In genomic region chr1:38856196-38856595, GRCm38 (mm10) we compare ENCODE assay signal across 10 mouse cellular contexts. TPM values are rescaled to one million over a fixed set of nuclear protein-coding genes. Genes with fewer than 3 reads are reported as not detected.
DNase-seq lines count a peak whose midpoint lies in the region; ATAC-seq and TF ChIP-seq lines count a peak whose summit lies in the region.
"Had no signal": no experiment of that assay in that cellular context is flagged by ENCODE, and none has a peak within 500 bp of the region (broad histone marks: within the 10 kb centered on the region; RNA-seq: fewer than 3 reads in every experiment).

No protein-coding gene starts in this region.

- H3K27ac ChIP-seq in hindbrain, embryonic 11.5 days (ENCODE audit: low read depth, low read length), result no peak overlapping the region
- H3K27ac ChIP-seq in hindbrain, embryonic 12.5 days, result no peak overlapping the region
- H3K27ac ChIP-seq in CH12.LX (ENCODE audit: insufficient read depth, low read depth), result no peak overlapping the region
- no peak overlapping the region for H3K27ac ChIP-seq in bone marrow macrophage, adult 2 months (ENCODE audit: insufficient read depth, low read depth, low read length)
- H3K27ac ChIP-seq in embryonic fibroblast, embryonic 13.5 days (ENCODE audit: insufficient read depth, low read length), result no peak overlapping the region
- H3K27ac ChIP-seq in neural tube, embryonic 13.5 days (replicated peaks), result no peak overlapping the region
- H3K27ac ChIP-seq: embryonic facial prominence, embryonic 15.5 days; liver, embryonic 15.5 days had no signal

- H3K9me3 ChIP-seq in hindbrain, embryonic 11.5 days (ENCODE audit: control insufficient read depth, low read length), result no peaks in the 10 kb centered on the region
- H3K9me3 ChIP-seq in hindbrain, embryonic 12.5 days (replicated peaks), result no peaks in the 10 kb centered on the region
- no peaks in the 10 kb centered on the region for H3K9me3 ChIP-seq in CH12.LX (replicated peaks; ENCODE audit: low read length)
- H3K9me3 ChIP-seq in neural tube, embryonic 13.5 days, result no peaks in the 10 kb centered on the region
- H3K9me3 ChIP-seq: embryonic facial prominence, embryonic 15.5 days; liver, embryonic 15.5 days had no signal

- H3K4me2 ChIP-seq in hindbrain, embryonic 11.5 days (replicated peaks; ENCODE audit: low read depth, low read length), result no peak overlapping the region
- no peak overlapping the region for H3K4me2 ChIP-seq in hindbrain, embryonic 12.5 days (replicated peaks)
- no peak overlapping the region for H3K4me2 ChIP-seq in CH12.LX (ENCODE audit: insufficient read depth, low read depth, poor library complexity, severe bottlenecking)
- no peak overlapping the region for H3K4me2 ChIP-seq in neural tube, embryonic 13.5 days
- H3K4me2 ChIP-seq: embryonic facial prominence, embryonic 15.5 days; liver, embryonic 15.5 days had no signal

- dilution Hi-C loops in CH12.LX (cut with MboI; ENCODE audit: extremely low pct_ligation_motif_present, extremely low pct_unique_long_range_greater_than_20kb, low sequenced_read_pairs), result no loop called here

- peak; percentile 88 for DNase-seq in hindbrain, embryonic 11.5 days (ENCODE audit: low spot score)
- peak; percentile 60 for DNase-seq in CH12.LX (ENCODE audit: extremely low read depth)
- DNase-seq in layer of hippocampus, postnatal 14 days (ENCODE audit: low spot score in 2 of 2), result peak; percentile 54 to 77
- peak; percentile 81 for DNase-seq in thymus, postnatal 4 days

- no peak for TF ChIP-seq POLR2A in CH12.LX (IDR thresholded peaks at IDR 0.05; ENCODE audit: low read depth, low read length)
- TF ChIP-seq POLR2A in bone marrow macrophage, adult 2 months (IDR thresholded peaks at IDR 0.05; ENCODE audit: borderline replicate concordance, low read depth, low read length), result no peak
- no peak for TF ChIP-seq POLR2A in embryonic fibroblast, embryonic 13.5 days (IDR thresholded peaks at IDR 0.05; ENCODE audit: low read depth, low read length)

- WGBS in hindbrain, embryonic 11.5 days, result 12% methylated on average over 3 of the region's 3 CpGs
- 20% methylated on average over 3 of the region's 3 CpGs for WGBS in hindbrain, embryonic 12.5 days
- WGBS in neural tube, embryonic 13.5 days, result 13% methylated on average over 3 of the region's 3 CpGs

- H3K9ac ChIP-seq in hindbrain, embryonic 11.5 days (ENCODE audit: low read depth, low read length), result no peak overlapping the region
- no peak overlapping the region for H3K9ac ChIP-seq in hindbrain, embryonic 12.5 days
- no peak overlapping the region for H3K9ac ChIP-seq in CH12.LX (ENCODE audit: insufficient read depth, low read depth)
- H3K9ac ChIP-seq in neural tube, embryonic 13.5 days, result no peak overlapping the region
- H3K9ac ChIP-seq: embryonic facial prominence, embryonic 15.5 days; liver, embryonic 15.5 days had no signal

- no peak overlapping the region for H3K4me3 ChIP-seq in hindbrain, embryonic 11.5 days (ENCODE audit: low read depth, low read length)
- H3K4me3 ChIP-seq in hindbrain, embryonic 12.5 days, result no peak overlapping the region
- H3K4me3 ChIP-seq in CH12.LX (replicated peaks in 1 of 3; ENCODE audit: low read depth in 2 of 3, low read length in 2 of 3, poor library complexity in 1 of 3), result no peak overlapping the region
- H3K4me3 ChIP-seq in bone marrow macrophage, adult 2 months (ENCODE audit: insufficient read depth, low read length), result no peak overlapping the region
- no peak overlapping the region for H3K4me3 ChIP-seq in embryonic fibroblast, embryonic 13.5 days (ENCODE audit: insufficient read depth, low read length)
- H3K4me3 ChIP-seq in neural tube, embryonic 13.5 days, result no peak overlapping the region
- H3K4me3 ChIP-seq: embryonic facial prominence, embryonic 15.5 days; liver, embryonic 15.5 days had no signal

- no peak for TF ChIP-seq EP300 in CH12.LX (IDR thresholded peaks at IDR 0.05; ENCODE audit: low read length)

- H3K4me1 ChIP-seq in hindbrain, embryonic 11.5 days (replicated peaks; ENCODE audit: control insufficient read depth, insufficient read depth, low read length), result no peaks in the 10 kb centered on the region
- no peaks in the 10 kb centered on the region for H3K4me1 ChIP-seq in hindbrain, embryonic 12.5 days
- no peaks in the 10 kb centered on the region for H3K4me1 ChIP-seq in CH12.LX (ENCODE audit: control insufficient read depth in 1 of 2, insufficient read depth in 2 of 2)
- H3K4me1 ChIP-seq in bone marrow macrophage, adult 2 months (ENCODE audit: control insufficient read depth, insufficient read depth, low read length), result no peaks in the 10 kb centered on the region
- H3K4me1 ChIP-seq in embryonic fibroblast, embryonic 13.5 days (ENCODE audit: control insufficient read depth, insufficient read depth, low read length), result no peaks in the 10 kb centered on the region
- no peaks in the 10 kb centered on the region for H3K4me1 ChIP-seq in neural tube, embryonic 13.5 days (replicated peaks)
- H3K4me1 ChIP-seq: embryonic facial prominence, embryonic 15.5 days; liver, embryonic 15.5 days had no signal

- peaks cover 6% of the 10 kb centered on the region; the same call in 1 of the 2 replicates for H3K27me3 ChIP-seq in hindbrain, embryonic 11.5 days (ENCODE audit: control insufficient read depth, insufficient read depth, low read length)
- H3K27me3 ChIP-seq in hindbrain, embryonic 12.5 days, result peaks cover 16% of the 10 kb centered on the region; the same call in 1 of the 2 replicates
- no peaks in the 10 kb centered on the region for H3K27me3 ChIP-seq in CH12.LX (replicated peaks)
- peaks cover 38% of the 10 kb centered on the region for H3K27me3 ChIP-seq in neural tube, embryonic 13.5 days
- H3K27me3 ChIP-seq: embryonic facial prominence, embryonic 15.5 days; liver, embryonic 15.5 days had no signal

- TF ChIP-seq CTCF in CH12.LX (conservative IDR thresholded peaks at IDR 0.05 in 1 of 2, IDR thresholded peaks at IDR 0.05 in 1 of 2; ENCODE audit: low read depth in 2 of 2, low read length in 2 of 2), result peak; percentile 72 to 81
- TF ChIP-seq CTCF in bone marrow macrophage, adult 2 months (IDR thresholded peaks at IDR 0.05; ENCODE audit: low read depth, low read length), result peak; percentile 63
- TF ChIP-seq CTCF in embryonic fibroblast, embryonic 13.5 days (IDR thresholded peaks at IDR 0.05; ENCODE audit: borderline replicate concordance, insufficient read depth, low read length), result peak; percentile 72; the same call in 1 of the 2 replicates

- no peaks in the 10 kb centered on the region; the same call in 1 of the 2 replicates for H3K79me2 ChIP-seq in CH12.LX (replicated peaks; ENCODE audit: control insufficient read depth, extremely low read depth, insufficient read depth, poor library complexity, severe bottlenecking)

- in situ Hi-C loops in CH12.LX (cut with MboI; ENCODE audit: low pct_ligation_motif_present, low pct_unique_long_range_greater_than_20kb, low sequenced_read_pairs), result no loop called here

- no peak for ATAC-seq in hindbrain, embryonic 11.5 days (ENCODE audit: low FRiP score)
- no peak for ATAC-seq in hindbrain, embryonic 12.5 days (ENCODE audit: low FRiP score)
- ATAC-seq in neural tube, embryonic 13.5 days (ENCODE audit: low read depth), result 0 out of 2 replicates have a peak, but pooled peaks have one; percentile 56

- no peaks in the 10 kb centered on the region for H3K36me3 ChIP-seq in hindbrain, embryonic 11.5 days (ENCODE audit: control insufficient read depth, insufficient read depth, low read length)
- H3K36me3 ChIP-seq in hindbrain, embryonic 12.5 days, result no peaks in the 10 kb centered on the region
- no peaks in the 10 kb centered on the region for H3K36me3 ChIP-seq in CH12.LX (replicated peaks in 1 of 2; ENCODE audit: control insufficient read depth in 1 of 2, insufficient read depth in 1 of 2, low read length in 1 of 2)
- H3K36me3 ChIP-seq in neural tube, embryonic 13.5 days, result no peaks in the 10 kb centered on the region
- H3K36me3 ChIP-seq: embryonic facial prominence, embryonic 15.5 days; liver, embryonic 15.5 days had no signal

- peak; percentile 75 for TF ChIP-seq RAD21 in CH12.LX (IDR thresholded peaks at IDR 0.05; ENCODE audit: low read depth, low read length)

TF ChIP-seq in CH12.LX, 34 proteins besides CTCF, POLR2A, EP300 and RAD21:
- TF ChIP-seq SMC3 (IDR thresholded peaks at IDR 0.05; ENCODE audit: low read depth, low read length), result peak; percentile 67
- no peak for TF ChIP-seq POLR2AphosphoS2 (IDR thresholded peaks at IDR 0.05; ENCODE audit: low read depth, low read length)
- no peak for TF ChIP-seq ELF1 (IDR thresholded peaks at IDR 0.05; ENCODE audit: low read depth, low read length)
- no peak for TF ChIP-seq TBP (conservative IDR thresholded peaks at IDR 0.05; ENCODE audit: low read depth, low read length)
- TF ChIP-seq GABPA (IDR thresholded peaks at IDR 0.05; ENCODE audit: insufficient replicate concordance, low read depth, low read length), result no peak

RNA-seq across cellular contexts. Expression of gene Lonrf2, which starts 19.7 kb away (rescaled TPM):
- polyA plus RNA-seq in hindbrain, embryonic 11.5 days (2014; fragmentation: Nextera tagmentation; extraction: Ambion mirVana), result 4.2 and 5.0 TPM in 2 replicates
- 7.6 and 8.2 TPM in 2 replicates for polyA plus RNA-seq in hindbrain, embryonic 12.5 days (2016; fragmentation: Nextera tagmentation; extraction: Ambion mirVana)
- not detected in 2 replicates for total RNA-seq in CH12.LX (2012; rRNA removed)
- not detected in 2 replicates for total RNA-seq in CH12.LX (2014; rRNA removed)
- polyA plus RNA-seq in CH12.LX (2012; ENCODE audit: insufficient read length, low read depth), result not detected in 2 replicates
- polyA plus RNA-seq in bone marrow macrophage, adult 2 months (2012; ENCODE audit: insufficient read depth, insufficient read length, missing spikeins), result not detected in 2 replicates
- 0.52 and 1.9 TPM in 2 replicates for polyA plus RNA-seq in embryonic fibroblast, embryonic 13.5 days (2011; ENCODE audit: insufficient read length, low read depth, missing spikeins)
- 100 to 1,000 TPM; 116 TPM for total RNA-seq in layer of hippocampus, postnatal 14 days (2021)
- 13.8 and 14.5 TPM in 2 replicates for polyA plus RNA-seq in neural tube, embryonic 13.5 days (2015; fragmentation: Nextera tagmentation; extraction: Ambion mirVana)

RNA-seq across cellular contexts. Expression of gene Chst10, which starts 41.8 kb away (rescaled TPM):
- polyA plus RNA-seq in hindbrain, embryonic 11.5 days (2014; fragmentation: Nextera tagmentation; extraction: Ambion mirVana), result 23.1 and 28.7 TPM in 2 replicates
- 31.0 and 32.4 TPM in 2 replicates for polyA plus RNA-seq in hindbrain, embryonic 12.5 days (2016; fragmentation: Nextera tagmentation; extraction: Ambion mirVana)
- 4.3 and 5.1 TPM in 2 replicates for total RNA-seq in CH12.LX (2012; rRNA removed)
- total RNA-seq in CH12.LX (2014; rRNA removed), result 6.2 and 7.3 TPM in 2 replicates
- polyA plus RNA-seq in CH12.LX (2012; ENCODE audit: insufficient read length, low read depth), result 8.5 and 9.5 TPM in 2 replicates
- polyA plus RNA-seq in bone marrow macrophage, adult 2 months (2012; ENCODE audit: insufficient read depth, insufficient read length, missing spikeins), result not detected in 2 replicates
- polyA plus RNA-seq in embryonic fibroblast, embryonic 13.5 days (2011; ENCODE audit: insufficient read length, low read depth, missing spikeins), result 2.7 and 3.2 TPM in 2 replicates
- 10 to 100 TPM; 46.7 to 52.4 TPM for total RNA-seq in layer of hippocampus, postnatal 14 days (2021)
- 39.5 and 40.3 TPM in 2 replicates for polyA plus RNA-seq in neural tube, embryonic 13.5 days (2015; fragmentation: Nextera tagmentation; extraction: Ambion mirVana)
